Mouse (Mus musculus) spleen, adult 18-20 months (tissue): Measurements from ENCODE around the gene Fam13c.

Experiments
- DNase-seq, 2 experiments: peaks; one replicate each; pipeline ENCODE4 v3.0.0; 2022; ENCODE audit warnings: mixed read lengths in 2 of 2

The Fam13c gene

GRCm38 (mm10) chr10:70465638-70466037 is 25.4 kb downstream of the Fam13c start:
- DNase-seq = no peak

- no peak for DNase-seq
These were observed 30.6 kb downstream of the Fam13c start for GRCm38 (mm10) chr10:70470836-70471235.

GRCm38 (mm10) chr10:70477741-70478145 is 37.5 kb downstream of the Fam13c start:
- DNase-seq = no peak

GRCm38 (mm10) chr10:70483736-70484135 is 43.5 kb downstream of the Fam13c start:
- no peak for DNase-seq

GRCm38 (mm10) chr10:70484568-70485286 is 44.4 kb downstream of the Fam13c start:
- DNase-seq = no peak

- no peak for DNase-seq
These were observed 45.0 kb downstream of the Fam13c start for GRCm38 (mm10) chr10:70485287-70485612.

- DNase-seq = no peak
These were observed 46.4 kb downstream of the Fam13c start for GRCm38 (mm10) chr10:70486651-70487050.

- DNase-seq = no peak
These were observed 53.6 kb downstream of the Fam13c start for GRCm38 (mm10) chr10:70493891-70494290.

GRCm38 (mm10) chr10:70494441-70494840 is 54.2 kb downstream of the Fam13c start:
- no peak for DNase-seq

GRCm38 (mm10) chr10:70495106-70496104 is 55.1 kb downstream of the Fam13c start:
- no peak for DNase-seq

GRCm38 (mm10) chr10:70496938-70497337 is 56.7 kb downstream of the Fam13c start:
- no peak for DNase-seq

- no peak for DNase-seq
These were observed 58.0 kb downstream of the Fam13c start for GRCm38 (mm10) chr10:70498328-70498727.

GRCm38 (mm10) chr10:70499246-70499645 is 59.0 kb downstream of the Fam13c start:
- no peak for DNase-seq

GRCm38 (mm10) chr10:70504871-70505270 is 64.6 kb downstream of the Fam13c start:
- DNase-seq = no peak

GRCm38 (mm10) chr10:70505395-70505794 is 65.1 kb downstream of the Fam13c start:
- DNase-seq = no peak

GRCm38 (mm10) chr10:70505842-70506241 is 65.6 kb downstream of the Fam13c start:
- no peak for DNase-seq

- DNase-seq = no peak
These were observed 66.4 kb downstream of the Fam13c start for GRCm38 (mm10) chr10:70506499-70507168.

GRCm38 (mm10) chr10:70507880-70508279 is 67.6 kb downstream of the Fam13c start:
- no peak for DNase-seq

GRCm38 (mm10) chr10:70514848-70515247 is 74.6 kb downstream of the Fam13c start:
- no peak for DNase-seq

GRCm38 (mm10) chr10:70516661-70517060 is 76.4 kb downstream of the Fam13c start:
- DNase-seq = no peak

GRCm38 (mm10) chr10:70519640-70520099 is 79.4 kb downstream of the Fam13c start:
- DNase-seq = no peak

GRCm38 (mm10) chr10:70520143-70521131 is 80.2 kb downstream of the Fam13c start:
- no peak for DNase-seq
